Mouse (Mus musculus) lung, postnatal 0 days (tissue): Measurements from ENCODE around the gene 1700014D04Rik. TPM values are rescaled to one million over a fixed set of nuclear protein-coding genes. Genes with fewer than 3 reads are reported as not detected.
"Not testable (repeated sequence)": the region's sequence is repeated elsewhere in the genome, so short reads cannot be mapped to it uniquely, and the experiment has no call there.

ENCODE experiments used
- ATAC-seq: fragments of 200-750 bp; cut with Nextera tagmentation; 2 replicates; pipeline ENCODE4 v1.8.0; 2017; ENCODE audit warnings: moderate library complexity
- DNase-seq: peaks from one replicate; pipeline ENCODE4 v3.0.0-alpha.2; 2016; ENCODE audit warnings: low spot score
- H3K27ac ChIP-seq: fragments of 300-500 bp; sonication (generic); 2 replicates; pipeline ENCODE4 v1.5.1; 2014; ENCODE audit warnings: antibody characterized with exemption, mild to moderate bottlenecking, low read length, mixed read lengths
- H3K27me3 ChIP-seq: fragments of 300-500 bp; sonication (generic); replicated peaks from 2 replicates; pipeline ENCODE4 v1.6.1; 2014; ENCODE audit warnings: low read length, mixed read lengths; ENCODE audit not compliant: insufficient read depth
- H3K36me3 ChIP-seq: fragments of 300-500 bp; sonication (generic); 2 replicates; pipeline ENCODE4 v1.6.1; 2014; ENCODE audit warnings: low read length, mixed read lengths; ENCODE audit not compliant: insufficient read depth
- H3K4me1 ChIP-seq: fragments of 300-500 bp; sonication (generic); 2 replicates; pipeline ENCODE4 v1.6.1; 2014; ENCODE audit warnings: antibody characterized with exemption, low read depth, low read length, mixed read lengths; ENCODE audit not compliant: insufficient read depth
- H3K4me2 ChIP-seq: fragments of 300-500 bp; sonication (generic); replicated peaks from 2 replicates; pipeline ENCODE4 v1.6.1; 2014; ENCODE audit warnings: low read depth, mild to moderate bottlenecking, low read length, moderate library complexity, mixed read lengths
- H3K4me3 ChIP-seq: fragments of 300-500 bp; sonication (generic); 2 replicates; pipeline ENCODE4 v1.5.1; 2014; ENCODE audit warnings: low read depth, low read length
- H3K9ac ChIP-seq: fragments of 300-500 bp; sonication (generic); replicated peaks from 2 replicates; pipeline ENCODE4 v1.6.1; 2014; ENCODE audit warnings: low read depth, mild to moderate bottlenecking
- H3K9me3 ChIP-seq: fragments of 300-500 bp; sonication (generic); 2 replicates; pipeline ENCODE4 v1.6.1; 2016; ENCODE audit warnings: low read length, mixed read lengths
- CTCF ChIP-seq: IDR thresholded peaks from 2 replicates; pipeline ENCODE4 v1.5.1; 2016; ENCODE audit warnings: antibody characterized with exemption, mild to moderate bottlenecking
- EP300 ChIP-seq: IDR thresholded peaks from 2 replicates; pipeline ENCODE4 v1.6.1; 2016; ENCODE audit warnings: antibody characterized with exemption, mild to moderate bottlenecking, control low read depth
- WGBS: fragments of 180-500 bp; shearing (Covaris S2); extraction: QIAGEN DNeasy Blood & Tissue Kit; methylation state at CpG from one replicate; pipeline ENCODE4 v1.1.7; 2014; 5-methylcytosine and 5-hydroxymethylcytosine counted together
- polyA plus RNA-seq: library from polyadenylated mRNA; unstranded; fragments of >200 nt; fragmentation: Nextera tagmentation; extraction: Ambion mirVana; gene quantifications from 2 replicates; pipeline ENCODE4 v1.2.1, GENCODE M21; 2015

1700014D04Rik gene
- polyA plus RNA-seq: 0.05 and 0.18 TPM in 2 replicates

DNA sequence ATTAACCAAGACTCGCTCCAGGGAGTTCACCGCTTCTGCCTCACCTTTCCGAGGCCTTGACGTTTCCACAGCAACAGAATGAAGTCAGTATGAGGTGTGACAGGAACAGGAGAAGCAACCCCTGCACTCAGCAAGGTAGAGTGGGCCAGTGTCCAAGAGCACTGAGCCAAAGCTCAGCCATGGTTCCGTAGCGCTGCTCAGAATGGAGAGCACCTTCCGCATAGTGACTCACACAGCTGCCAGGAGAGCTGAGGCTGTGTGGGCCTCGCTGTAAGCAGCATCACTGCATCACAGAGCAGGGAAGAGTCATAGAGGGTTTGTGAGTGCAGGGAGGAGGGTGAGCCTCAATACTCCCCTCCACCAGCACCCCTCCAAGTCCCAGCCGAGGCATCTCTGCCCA lies at the start of gene 1700014D04Rik:
Gene 1700014D04Rik, minus strand, starts transcription at position 42 of the 400 bp plus-strand sequence.
- H3K27me3 ChIP-seq: no peaks in the 10 kb centered on the region
- H3K27ac ChIP-seq: no peak within 1 kb of the TSS
- DNase-seq (no peak), ATAC-seq (no peak)
- no peaks in the 10 kb centered on the region for H3K9me3 ChIP-seq
- no peaks in the 10 kb centered on the region for H3K4me1 ChIP-seq
- H3K4me2 ChIP-seq: no peak within 1 kb of the TSS
- no peak within 1 kb of the TSS for H3K4me3 ChIP-seq
- no peaks in the 10 kb centered on the region for H3K36me3 ChIP-seq
- no peak for TF ChIP-seq EP300
- no peak for TF ChIP-seq CTCF
- WGBS: 81% methylated on average over 9 of the region's 9 CpGs
- H3K9ac ChIP-seq: no peak within 1 kb of the TSS

DNA sequence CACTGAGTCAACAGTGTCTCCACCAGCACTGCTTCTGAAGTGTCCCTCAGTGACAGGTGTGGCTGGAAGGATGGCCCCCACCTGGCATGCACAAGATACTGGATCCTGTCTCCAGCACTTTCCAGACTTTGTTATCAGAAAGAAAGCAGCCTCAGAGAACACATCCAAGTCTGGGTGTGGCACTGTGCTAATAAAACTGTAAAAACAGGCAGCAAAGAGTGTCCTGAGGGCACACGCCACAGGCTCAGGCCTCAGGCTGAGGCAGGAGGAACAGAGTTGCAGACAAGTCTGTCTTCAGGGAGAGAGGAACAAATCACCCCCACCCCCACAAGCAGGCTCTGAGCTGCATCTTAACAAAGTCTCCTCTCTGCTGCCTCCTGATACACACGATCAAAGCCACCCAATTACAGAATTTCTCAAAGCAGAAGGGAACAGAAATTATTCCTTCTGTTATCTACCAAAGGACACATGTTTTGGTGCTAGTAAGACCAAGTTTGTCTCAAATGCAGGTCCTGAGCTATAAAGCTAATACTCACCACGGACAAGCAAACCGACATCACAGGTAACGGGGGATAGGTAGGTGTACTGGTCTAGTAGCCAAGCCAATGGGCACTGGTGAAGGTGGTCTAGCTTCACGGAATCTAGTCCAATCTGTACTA lies 49.4 kb upstream of the 1700014D04Rik start:
- WGBS: 93% methylated on average over 6 of the region's 6 CpGs
- Histone ChIP-seq H3K27me3 (no peaks in the 10 kb centered on the region), H3K9ac (no peak overlapping the region), H3K4me1 (no peaks in the 10 kb centered on the region), H3K27ac (no peak overlapping the region), H3K4me2 (no peak overlapping the region), H3K4me3 (no peak overlapping the region), H3K9me3 (no peaks in the 10 kb centered on the region), H3K36me3 (peaks cover 81% of the 10 kb centered on the region)
- ATAC-seq: peak; percentile 32; the same call in 1 of the 2 replicates
- TF ChIP-seq CTCF (no peak), EP300 (no peak)
- DNase-seq: no peak

DNA sequence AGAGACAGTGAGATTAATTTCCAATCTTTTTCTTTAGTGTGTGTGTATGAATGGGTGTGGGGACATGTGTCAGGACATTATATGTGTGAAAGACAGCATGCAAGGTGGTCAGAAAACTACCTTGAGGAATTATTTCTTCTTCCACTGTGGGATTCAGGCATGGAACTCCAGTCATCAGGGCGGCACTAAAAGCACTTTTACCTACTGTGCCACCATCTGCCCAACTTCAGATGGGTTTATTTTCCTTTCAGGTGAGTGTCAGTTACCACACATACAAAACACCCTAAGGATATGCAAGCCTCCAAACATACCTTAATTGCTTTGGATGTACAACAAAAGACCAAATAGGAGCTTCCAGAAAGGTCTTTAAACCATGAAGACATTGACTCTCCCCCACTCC lies 48.2 kb upstream of the 1700014D04Rik start:
- Histone ChIP-seq H3K9ac (no peak overlapping the region), H3K36me3 (peaks cover 75% of the 10 kb centered on the region), H3K27me3 (no peaks in the 10 kb centered on the region), H3K27ac (no peak overlapping the region), H3K4me2 (no peak overlapping the region), H3K4me1 (no peaks in the 10 kb centered on the region), H3K4me3 (no peak overlapping the region), H3K9me3 (no peaks in the 10 kb centered on the region)
- 100% methylated on average over 1 of the region's 1 CpGs for WGBS
- ATAC-seq (no peak), DNase-seq (no peak)
- TF ChIP-seq CTCF (no peak), EP300 (no peak)

DNA sequence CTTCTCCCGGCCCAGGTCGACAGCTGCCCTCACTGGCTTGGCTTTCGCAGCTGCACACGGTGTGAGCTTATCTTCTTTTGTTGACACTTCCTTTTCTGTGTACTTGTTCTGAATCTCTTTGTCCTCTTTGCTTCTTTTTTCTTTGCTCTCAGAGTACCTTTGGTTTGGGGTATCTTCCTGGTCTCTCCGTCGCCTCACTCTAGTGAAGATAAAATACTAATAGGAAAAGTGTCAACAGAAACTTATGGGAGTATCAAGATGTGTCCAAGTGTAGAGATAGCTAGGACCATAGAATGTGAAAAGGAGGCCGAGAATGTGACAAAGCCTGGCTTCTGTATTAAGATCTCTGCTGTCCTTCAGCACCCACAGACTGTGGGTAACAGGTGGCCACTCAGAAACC lies 35.6 kb upstream of the 1700014D04Rik start, which contains the start of gene Gm49354:
Gene Gm49354, minus strand, starts transcription at position 101 of the 400 bp plus-strand sequence.
- H3K4me2 ChIP-seq: no peak within 1 kb of the TSS
- no peak within 1 kb of the TSS for H3K4me3 ChIP-seq
- H3K9me3 ChIP-seq: no peaks in the 10 kb centered on the region
- WGBS: 83% methylated on average over 7 of the region's 7 CpGs
- no peaks in the 10 kb centered on the region for H3K27me3 ChIP-seq
- no peak within 1 kb of the TSS for H3K9ac ChIP-seq
- no peak for TF ChIP-seq CTCF
- no peak for TF ChIP-seq EP300
- DNase-seq: no peak
- no peak within 1 kb of the TSS for H3K27ac ChIP-seq
- H3K36me3 ChIP-seq: peaks cover 68% of the 10 kb centered on the region
- ATAC-seq: no peak
- no peaks in the 10 kb centered on the region; the same call in 1 of the 2 replicates for H3K4me1 ChIP-seq

DNA sequence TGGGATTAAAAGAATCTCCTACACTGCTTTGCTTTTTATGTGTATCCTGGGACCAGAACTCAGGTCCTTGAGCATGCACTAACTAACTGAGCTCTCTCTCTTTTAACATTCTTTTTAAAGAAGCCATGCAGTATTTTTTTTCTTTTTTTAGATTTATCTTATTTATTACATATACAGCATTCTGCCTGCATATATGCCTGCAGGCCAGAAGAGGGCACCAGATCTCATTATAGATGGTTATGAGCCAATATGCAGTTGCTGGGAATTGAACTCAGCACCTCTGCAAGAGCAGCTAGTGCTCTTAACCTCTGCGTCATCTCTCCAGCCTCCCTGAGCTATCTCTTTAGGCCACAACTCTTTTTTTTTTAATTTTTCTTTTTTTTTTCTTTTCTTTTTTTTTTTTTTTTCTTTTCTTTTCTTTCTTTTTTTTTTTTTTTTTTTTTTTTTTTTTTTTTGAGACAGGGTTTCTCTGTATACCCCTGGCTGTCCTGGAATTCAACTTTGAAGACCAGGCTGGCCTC lies 33.3 kb upstream of the 1700014D04Rik start:
- H3K4me2 ChIP-seq, H3K9ac ChIP-seq, H3K4me1 ChIP-seq, H3K27ac ChIP-seq, H3K9me3 ChIP-seq, H3K4me3 ChIP-seq, H3K27me3 ChIP-seq, DNase-seq, ATAC-seq: not testable (repeated sequence)
- H3K36me3 ChIP-seq: peaks cover 48% of the 10 kb centered on the region
- 100% methylated on average over 1 of the region's 1 CpGs for WGBS
- peak; percentile 45 for TF ChIP-seq CTCF

DNA sequence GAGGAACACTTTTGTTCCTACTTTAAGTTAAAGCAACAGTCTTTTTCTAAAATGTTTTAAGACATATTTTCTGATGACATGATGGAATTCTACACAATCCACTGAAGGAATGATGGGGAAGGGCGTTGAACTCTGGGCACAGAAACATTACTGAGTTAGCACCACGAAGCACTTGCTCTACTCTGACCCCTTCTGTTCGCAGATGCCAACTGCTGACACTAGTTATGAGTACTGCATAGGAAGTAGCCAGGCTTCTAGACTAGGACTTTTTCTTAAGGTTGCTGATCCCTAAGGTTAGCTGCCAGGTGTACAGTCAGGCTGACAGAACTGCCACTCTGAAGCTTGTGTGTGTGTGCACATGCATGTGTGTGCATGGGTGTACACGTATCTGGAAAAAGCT lies 32.7 kb upstream of the 1700014D04Rik start:
- peak; percentile 16; the same call in 1 of the 2 replicates for ATAC-seq
- TF ChIP-seq CTCF (peak; percentile 62), EP300 (no peak)
- Histone ChIP-seq H3K4me3 (no peak overlapping the region), H3K9ac (no peak overlapping the region), H3K27me3 (no peaks in the 10 kb centered on the region), H3K4me2 (no peak overlapping the region), H3K4me1 (peaks cover 7% of the 10 kb centered on the region; the same call in 1 of the 2 replicates), H3K9me3 (no peaks in the 10 kb centered on the region), H3K27ac (no peak overlapping the region), H3K36me3 (peaks cover 45% of the 10 kb centered on the region)
- 76% methylated on average over 4 of the region's 4 CpGs for WGBS
- peak; percentile 48 for DNase-seq
